Mouse (Mus musculus) midbrain, embryonic 15.5 days (tissue): ENCODE data around the gene Itpkb. TPM values are rescaled to one million over a fixed set of nuclear protein-coding genes. Genes with fewer than 3 reads are reported as not detected.

ENCODE experiments used
- ATAC-seq: fragments of 200-750 bp; cut with Nextera tagmentation; replicated peaks from 2 replicates; pipeline ENCODE4 v1.8.0; 2017; ENCODE audit warnings: moderate TSS enrichment
- H3K27ac ChIP-seq: fragments of 300-500 bp; sonication (generic); 2 replicates; pipeline ENCODE4 v1.5.1; 2015; ENCODE audit warnings: mild to moderate bottlenecking, inconsistent platforms
- H3K27me3 ChIP-seq: fragments of 300-500 bp; sonication (generic); replicated peaks from 2 replicates; pipeline ENCODE4 v1.6.1; 2015; ENCODE audit warnings: inconsistent platforms
- H3K36me3 ChIP-seq: fragments of 300-500 bp; sonication (generic); replicated peaks from 2 replicates; pipeline ENCODE4 v1.6.1; 2015; ENCODE audit warnings: inconsistent platforms
- H3K4me1 ChIP-seq: fragments of 300-500 bp; sonication (generic); 2 replicates; pipeline ENCODE4 v1.6.1; 2015; ENCODE audit warnings: inconsistent platforms
- H3K4me2 ChIP-seq: fragments of 300-500 bp; sonication (generic); 2 replicates; pipeline ENCODE4 v1.6.1; 2015; ENCODE audit warnings: inconsistent platforms, mild to moderate bottlenecking, moderate library complexity
- H3K4me3 ChIP-seq: fragments of 300-500 bp; sonication (generic); 2 replicates; pipeline ENCODE4 v1.5.1; 2015; ENCODE audit warnings: mild to moderate bottlenecking, inconsistent platforms
- H3K9ac ChIP-seq: fragments of 300-500 bp; sonication (generic); 2 replicates; pipeline ENCODE4 v1.6.1; 2015; ENCODE audit warnings: mild to moderate bottlenecking, inconsistent platforms
- H3K9me3 ChIP-seq: fragments of 300-500 bp; sonication (generic); 2 replicates; pipeline ENCODE4 v1.6.1; 2016; ENCODE audit warnings: inconsistent platforms
- WGBS: fragments of 180-500 bp; shearing (Covaris S2); methylation state at CpG from one replicate; pipeline ENCODE4 v1.1.7; 2015; ENCODE audit warnings: mixed read lengths; 5-methylcytosine and 5-hydroxymethylcytosine counted together
- polyA plus RNA-seq: library from polyadenylated mRNA; unstranded; fragments of >200 nt; fragmentation: Nextera tagmentation; extraction: Ambion mirVana; gene quantifications from 2 replicates; pipeline ENCODE4 v1.2.1, GENCODE M21; 2015

The Itpkb gene
- polyA plus RNA-seq, 1 experiment from 2014 or later = 3.0 TPM

DNA sequence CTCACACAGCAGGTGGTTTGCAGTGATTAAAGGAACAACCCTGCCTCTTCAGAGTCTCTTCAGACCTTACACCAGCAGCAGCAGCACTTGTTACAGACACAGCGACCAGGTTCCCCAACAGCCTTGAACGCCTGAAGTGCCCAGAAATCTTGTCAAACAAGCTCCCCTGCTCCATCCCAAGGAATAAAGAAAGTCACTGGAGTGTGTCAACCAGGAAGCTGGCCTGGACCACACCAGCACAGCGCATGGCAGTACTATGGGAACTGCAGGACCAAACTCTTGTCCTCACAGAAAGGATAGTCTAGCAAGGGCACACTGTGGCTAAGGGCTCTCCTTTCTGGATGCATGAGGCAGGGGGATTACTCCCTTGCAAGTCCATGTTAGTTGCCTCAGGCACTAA lies 114.1 kb downstream of the Itpkb start:
- H3K9me3 ChIP-seq = no peaks in the 10 kb centered on the region
- no peaks in the 10 kb centered on the region for H3K4me1 ChIP-seq
- no peak overlapping the region for H3K4me3 ChIP-seq
- WGBS = 56% methylated on average over 3 of the region's 3 CpGs
- H3K4me2 ChIP-seq = no peak overlapping the region
- H3K36me3 ChIP-seq = no peaks in the 10 kb centered on the region
- ATAC-seq = no peak
- no peak overlapping the region for H3K27ac ChIP-seq
- H3K27me3 ChIP-seq = no peaks in the 10 kb centered on the region
- H3K9ac ChIP-seq = no peak overlapping the region

DNA sequence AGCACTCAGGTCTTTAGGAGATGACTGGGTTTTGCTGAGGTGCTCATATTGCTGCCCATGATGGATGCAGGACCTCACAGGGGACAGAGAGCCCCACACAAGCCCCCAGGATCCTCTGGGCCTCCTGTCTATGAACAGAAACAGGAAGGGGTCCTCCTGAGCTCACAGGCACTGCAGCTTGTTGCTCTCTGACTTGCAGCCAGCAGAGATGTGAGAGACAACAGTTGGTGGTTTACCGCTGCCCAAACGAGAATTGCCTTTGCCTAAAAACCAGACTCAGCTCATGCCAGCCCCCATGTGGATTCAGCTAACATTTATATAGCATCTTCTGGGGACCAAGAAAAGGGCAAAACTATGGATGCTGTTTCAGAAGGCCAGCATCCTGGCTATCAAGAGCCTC lies 119.4 kb downstream of the Itpkb start:
- whole genome bisulfite sequencing = 77% methylated on average over 2 of the region's 2 CpGs
- Histone ChIP-seq H3K4me2 (no peak overlapping the region), H3K4me1 (no peaks in the 10 kb centered on the region), H3K9ac (no peak overlapping the region), H3K4me3 (no peak overlapping the region), H3K36me3 (no peaks in the 10 kb centered on the region), H3K9me3 (no peaks in the 10 kb centered on the region), H3K27ac (no peak overlapping the region), H3K27me3 (no peaks in the 10 kb centered on the region)
- no peak for ATAC-seq

DNA sequence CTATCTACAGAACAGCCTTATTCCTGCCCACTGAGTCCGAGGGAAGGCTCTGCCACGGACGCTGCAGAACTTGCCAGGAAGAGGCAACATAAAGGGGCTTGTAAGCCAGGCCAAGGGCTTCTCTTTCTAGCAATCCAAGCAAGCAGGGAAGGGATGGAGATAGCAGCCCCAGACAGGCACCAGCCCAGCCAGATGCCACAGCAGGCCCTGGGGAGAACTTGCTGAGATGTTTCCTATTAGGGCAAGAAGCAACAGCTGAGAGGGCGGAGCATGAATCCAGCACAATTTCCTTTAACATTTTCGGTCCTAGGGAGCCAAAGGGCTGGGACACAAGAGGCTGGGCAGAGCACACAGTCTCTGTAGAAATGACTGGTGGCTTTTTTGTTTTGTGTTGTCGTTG lies 128.0 kb downstream of the Itpkb start:
- WGBS = 53% methylated on average over 6 of the region's 6 CpGs
- H3K9ac ChIP-seq = no peak overlapping the region
- H3K4me1 ChIP-seq = peaks cover 29% of the 10 kb centered on the region
- no peak overlapping the region for H3K4me2 ChIP-seq
- H3K27ac ChIP-seq = no peak overlapping the region
- H3K9me3 ChIP-seq = no peaks in the 10 kb centered on the region
- no peak overlapping the region for H3K4me3 ChIP-seq
- no peak for ATAC-seq
- no peaks in the 10 kb centered on the region for H3K36me3 ChIP-seq
- no peaks in the 10 kb centered on the region for H3K27me3 ChIP-seq

DNA sequence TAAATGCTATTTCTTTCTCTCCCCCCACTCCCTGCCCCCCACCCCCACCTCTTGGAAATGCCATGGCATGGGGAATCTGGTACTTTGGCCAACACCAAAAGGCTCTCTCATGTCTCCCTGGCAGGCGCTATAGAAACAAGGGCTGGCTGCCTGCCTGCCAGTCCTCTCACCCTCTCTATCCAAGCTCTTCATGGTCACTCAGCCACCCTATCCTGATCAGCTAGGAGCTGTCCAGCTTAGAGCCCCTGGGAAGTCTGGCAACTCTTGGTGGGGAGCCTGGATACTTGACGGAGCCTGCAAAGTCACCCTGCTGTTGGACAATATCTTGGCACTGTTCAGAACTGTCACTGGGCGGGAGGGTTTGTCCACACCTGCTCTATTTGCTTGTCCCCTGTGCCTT lies 128.4 kb downstream of the Itpkb start:
- Histone ChIP-seq H3K27me3 (no peaks in the 10 kb centered on the region), H3K9ac (no peak overlapping the region), H3K4me3 (no peak overlapping the region), H3K27ac (no peak overlapping the region), H3K4me2 (no peak overlapping the region), H3K9me3 (no peaks in the 10 kb centered on the region), H3K4me1 (peaks cover 29% of the 10 kb centered on the region), H3K36me3 (no peaks in the 10 kb centered on the region)
- no peak; the same call in 1 of the 2 replicates for ATAC-seq
- WGBS = 65% methylated on average over 3 of the region's 3 CpGs

DNA sequence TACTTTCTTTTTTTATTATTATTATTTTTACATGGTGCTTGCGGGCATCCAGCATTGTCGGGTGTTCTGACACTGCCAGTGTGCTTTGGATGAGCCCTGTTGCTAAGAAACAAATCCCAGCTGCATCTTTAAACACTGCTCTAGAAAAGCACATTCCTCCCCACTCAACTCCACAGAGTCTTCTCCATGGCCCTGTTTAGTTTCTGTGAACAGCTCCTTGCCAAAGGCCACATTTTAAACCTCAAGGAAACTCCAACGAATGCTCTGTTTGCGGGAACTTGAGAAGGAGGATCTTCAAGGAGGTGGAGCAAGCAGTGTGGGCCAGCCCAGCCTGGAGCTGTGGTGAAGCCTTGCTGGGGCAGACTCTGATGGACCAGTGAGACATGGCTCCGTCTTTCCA lies 130.4 kb downstream of the Itpkb start:
- peak; percentile 51; the same call in 1 of the 2 replicates for ATAC-seq
- 37% methylated on average over 5 of the region's 5 CpGs for WGBS
- Histone ChIP-seq H3K4me2 (no peak overlapping the region), H3K27ac (0 out of 2 replicates have a peak overlapping the region, but pooled peaks have one; percentile 44), H3K27me3 (no peaks in the 10 kb centered on the region), H3K4me1 (peaks cover 29% of the 10 kb centered on the region), H3K36me3 (no peaks in the 10 kb centered on the region), H3K4me3 (no peak overlapping the region), H3K9ac (no peak overlapping the region), H3K9me3 (no peaks in the 10 kb centered on the region)

DNA sequence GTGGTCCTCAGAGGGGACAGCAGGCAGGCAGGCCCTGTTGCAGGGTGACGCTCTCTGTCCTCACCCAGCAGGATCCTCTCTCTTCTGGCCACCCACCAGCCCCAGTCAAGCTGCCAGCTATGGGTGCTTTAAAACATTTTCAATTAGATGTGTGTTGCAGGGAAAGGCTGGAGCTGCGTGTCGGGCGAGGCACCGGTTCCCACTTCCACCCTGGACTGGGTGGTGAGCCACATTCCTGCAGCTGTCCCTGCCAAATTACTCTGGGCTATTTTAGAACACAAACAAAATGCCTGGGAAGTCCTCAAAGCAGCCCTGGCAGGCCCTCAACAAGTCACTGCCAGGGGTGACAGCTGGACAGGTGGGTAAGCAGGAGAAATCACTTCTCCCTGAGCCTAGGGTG lies 132.1 kb downstream of the Itpkb start:
- no peak overlapping the region for H3K4me3 ChIP-seq
- no peak overlapping the region for H3K9ac ChIP-seq
- H3K27me3 ChIP-seq = no peaks in the 10 kb centered on the region
- no peaks in the 10 kb centered on the region for H3K9me3 ChIP-seq
- H3K4me2 ChIP-seq = no peak overlapping the region
- ATAC-seq = no peak
- H3K27ac ChIP-seq = no peak overlapping the region
- H3K36me3 ChIP-seq = no peaks in the 10 kb centered on the region
- H3K4me1 ChIP-seq = peaks cover 29% of the 10 kb centered on the region
- 89% methylated on average over 5 of the region's 5 CpGs for WGBS

DNA sequence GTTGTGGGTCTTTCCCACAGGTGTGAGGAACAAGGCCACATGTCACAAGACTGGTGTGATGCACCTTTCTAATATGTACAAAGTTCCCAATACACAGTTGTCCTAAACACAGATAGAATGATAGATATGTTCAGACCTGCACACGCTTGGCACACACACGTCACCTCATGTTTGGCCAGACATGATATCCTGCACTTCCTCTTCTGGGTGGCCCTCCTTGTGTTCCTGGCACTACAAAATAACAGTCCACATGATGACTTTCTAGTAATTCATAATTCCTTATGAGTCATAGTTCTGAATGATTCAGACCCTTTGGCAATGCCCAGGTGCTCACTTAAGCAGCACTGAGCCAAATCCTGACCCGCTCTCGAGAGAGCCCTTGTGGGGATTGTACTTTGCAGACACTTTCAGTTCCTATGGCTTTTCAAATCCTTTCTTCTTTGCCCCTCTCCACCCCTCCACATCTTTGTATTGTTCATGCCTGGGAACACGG lies 132.7 kb downstream of the Itpkb start:
- no peak for ATAC-seq
- H3K36me3 ChIP-seq = no peaks in the 10 kb centered on the region
- H3K4me2 ChIP-seq = no peak overlapping the region

DNA sequence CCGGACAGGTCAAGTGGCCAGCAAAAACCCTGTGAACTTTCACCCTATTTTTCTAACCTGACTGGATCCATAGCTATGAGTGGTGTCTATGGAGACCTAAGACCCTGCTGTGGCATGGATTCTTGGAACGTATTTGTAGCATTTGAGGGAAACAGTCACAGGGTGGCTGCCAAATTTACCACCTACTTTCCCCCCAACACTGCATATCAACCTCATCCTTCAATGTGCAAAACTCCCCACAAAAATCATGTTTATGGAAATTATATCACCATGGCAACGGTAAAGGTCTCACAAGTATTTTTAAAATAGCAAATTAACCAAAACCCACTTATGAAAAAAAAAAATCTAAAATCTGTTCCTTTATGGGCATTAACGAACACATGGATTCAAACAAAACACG lies 134.1 kb downstream of the Itpkb start:
- Histone ChIP-seq H3K27ac (no peak overlapping the region), H3K4me1 (peaks cover 13% of the 10 kb centered on the region), H3K4me3 (no peak overlapping the region), H3K4me2 (no peak overlapping the region), H3K36me3 (no peaks in the 10 kb centered on the region), H3K9ac (no peak overlapping the region), H3K27me3 (no peaks in the 10 kb centered on the region), H3K9me3 (no peaks in the 10 kb centered on the region)
- 67% methylated on average over 5 of the region's 5 CpGs for WGBS
- no peak for ATAC-seq

More for the DNA sequence above, 132.7 kb downstream of the Itpkb start:
- no peaks in the 10 kb centered on the region for H3K27me3 ChIP-seq
- no peak overlapping the region for H3K4me3 ChIP-seq
- no peak overlapping the region for H3K9ac ChIP-seq
- no peak overlapping the region for H3K27ac ChIP-seq
- 84% methylated on average over 5 of the region's 5 CpGs for WGBS
- no peaks in the 10 kb centered on the region for H3K9me3 ChIP-seq
- peaks cover 25% of the 10 kb centered on the region for H3K4me1 ChIP-seq

DNA sequence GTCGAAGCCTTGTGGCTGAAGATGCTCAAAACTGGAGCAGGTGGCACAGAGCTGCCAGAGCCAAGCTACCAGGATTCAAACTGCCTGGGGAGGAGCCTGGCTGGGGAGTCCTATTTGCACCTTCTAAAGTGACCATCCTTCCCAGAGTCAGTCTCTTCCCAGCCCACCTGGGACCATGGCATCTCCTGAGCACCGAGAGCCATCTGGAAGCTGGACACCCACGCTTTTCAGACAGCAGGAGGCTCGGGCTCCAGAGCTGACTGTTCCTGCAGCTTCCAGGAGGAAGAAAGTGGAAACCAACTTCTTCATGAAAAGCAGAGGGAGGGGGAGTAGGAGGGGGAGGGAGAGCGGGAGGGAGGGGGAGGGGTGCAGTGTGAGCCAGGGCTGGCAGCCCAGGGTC lies 135.3 kb downstream of the Itpkb start:
- Histone ChIP-seq H3K4me1 (peaks cover 4% of the 10 kb centered on the region; the same call in 1 of the 2 replicates), H3K4me2 (no peak overlapping the region), H3K9me3 (no peaks in the 10 kb centered on the region), H3K9ac (no peak overlapping the region), H3K27me3 (no peaks in the 10 kb centered on the region), H3K4me3 (no peak overlapping the region), H3K36me3 (no peaks in the 10 kb centered on the region), H3K27ac (no peak overlapping the region)
- ATAC-seq = no peak
- 71% methylated on average over 5 of the region's 5 CpGs for WGBS

DNA sequence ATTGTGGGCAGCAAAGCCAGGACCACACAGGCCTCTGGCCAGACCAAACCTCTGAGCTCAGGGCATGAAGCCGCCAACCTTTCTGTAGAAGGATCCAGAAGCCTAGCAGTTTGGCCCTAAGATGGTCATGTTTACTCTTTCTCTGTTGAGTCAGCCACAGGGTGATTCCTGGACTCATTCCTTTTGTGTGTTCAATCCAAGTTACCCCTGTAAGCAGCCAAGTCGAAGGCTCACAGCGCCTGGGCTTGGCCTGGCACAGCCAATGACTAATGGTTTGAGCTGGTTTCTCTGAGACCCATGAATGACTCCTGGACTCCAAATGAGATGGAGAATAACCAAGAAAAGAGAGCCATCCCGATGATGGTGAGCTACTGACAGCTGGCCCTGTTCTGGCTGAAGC lies 137.7 kb downstream of the Itpkb start:
- Histone ChIP-seq H3K4me3 (no peak overlapping the region), H3K9ac (no peak overlapping the region), H3K36me3 (no peaks in the 10 kb centered on the region), H3K27ac (no peak overlapping the region), H3K27me3 (no peaks in the 10 kb centered on the region), H3K4me1 (no peaks in the 10 kb centered on the region), H3K9me3 (no peaks in the 10 kb centered on the region), H3K4me2 (no peak overlapping the region)
- 92% methylated on average over 4 of the region's 4 CpGs for WGBS
- no peak for ATAC-seq

DNA sequence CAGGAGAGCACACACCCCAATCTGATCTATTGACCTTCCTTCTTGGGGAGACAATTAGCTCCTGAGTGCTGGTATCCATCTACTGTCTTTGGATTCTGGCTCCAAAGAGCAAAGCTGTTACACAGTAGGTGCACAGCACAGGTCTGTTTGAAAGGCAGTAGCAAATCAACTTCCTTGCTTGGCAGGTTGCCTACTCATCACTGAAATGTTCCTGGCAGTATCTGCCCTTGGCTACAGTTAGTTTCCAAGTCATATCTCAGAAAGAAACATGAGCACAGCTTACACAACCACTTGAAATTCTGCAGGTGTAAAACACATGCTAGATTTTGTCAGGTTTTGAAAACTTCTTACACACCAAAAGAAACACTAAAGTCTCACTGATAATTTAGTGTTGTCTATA lies 143.3 kb downstream of the Itpkb start:
- H3K36me3 ChIP-seq = no peaks in the 10 kb centered on the region
- H3K4me3 ChIP-seq = no peak overlapping the region
- ATAC-seq = no peak
- H3K27ac ChIP-seq = no peak overlapping the region
- H3K9ac ChIP-seq = no peak overlapping the region
- H3K27me3 ChIP-seq = no peaks in the 10 kb centered on the region
- H3K4me2 ChIP-seq = no peak overlapping the region
- H3K4me1 ChIP-seq = no peaks in the 10 kb centered on the region
- no peaks in the 10 kb centered on the region for H3K9me3 ChIP-seq
